Mouse (Mus musculus) testis, adult 2 months (tissue): ENCODE data around the gene Mthfd2.
"Not testable (repeated sequence)": the region's sequence is repeated elsewhere in the genome, so short reads cannot be mapped to it uniquely, and the experiment has no call there.

Experiments used
- CTCF ChIP-seq: fragments of 200-500 bp; IDR thresholded peaks from 2 replicates; pipeline ENCODE4 v1.5.1; 2012; ENCODE audit warnings: low read depth, mild to moderate bottlenecking, inconsistent platforms, low read length, moderate library complexity; ENCODE audit not compliant: control insufficient read depth, insufficient read depth, insufficient replicate concordance
- POLR2A ChIP-seq: fragments of 200-500 bp; IDR thresholded peaks from 2 replicates; pipeline ENCODE4 v1.6.1; 2012; ENCODE audit warnings: low read depth, mild to moderate bottlenecking, inconsistent platforms, low read length, moderate library complexity; ENCODE audit not compliant: control insufficient read depth

DNA sequence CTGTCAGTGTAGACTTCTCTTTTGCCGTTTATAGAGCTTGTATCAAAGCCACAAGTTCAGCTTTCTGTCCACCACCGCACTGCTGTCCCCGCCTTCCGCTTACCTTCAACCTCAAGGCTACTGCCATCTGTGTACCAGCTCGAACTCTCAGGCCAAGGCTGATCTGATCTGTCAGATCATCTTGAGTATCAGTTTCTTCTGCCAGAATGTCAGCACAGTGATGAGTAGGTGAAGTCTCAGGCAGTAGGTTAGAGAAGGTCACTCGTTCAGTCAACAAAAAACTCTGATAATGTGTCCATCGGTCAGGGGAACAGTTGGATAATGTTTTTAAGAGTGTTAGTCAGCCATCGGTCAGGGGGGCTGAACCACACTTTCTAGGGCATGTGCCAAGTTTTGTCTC is 19.6 kb upstream of the Mthfd2 start:
- not testable (repeated sequence) for TF ChIP-seq CTCF, POLR2A
